Mouse (Mus musculus): ENCODE measurements around the gene Alox12b.

GRCm38 (mm10) chr11:69217411-69217810 lies 60.6 kb downstream of the Alox12b start:
- TF ChIP-seq CTCF (IDR thresholded peaks at IDR 0.05) (no peak), EP300 (IDR thresholded peaks at IDR 0.05) (no peak)

Data from lung, postnatal 0 days (tissue).